In the genomic region with DNA sequence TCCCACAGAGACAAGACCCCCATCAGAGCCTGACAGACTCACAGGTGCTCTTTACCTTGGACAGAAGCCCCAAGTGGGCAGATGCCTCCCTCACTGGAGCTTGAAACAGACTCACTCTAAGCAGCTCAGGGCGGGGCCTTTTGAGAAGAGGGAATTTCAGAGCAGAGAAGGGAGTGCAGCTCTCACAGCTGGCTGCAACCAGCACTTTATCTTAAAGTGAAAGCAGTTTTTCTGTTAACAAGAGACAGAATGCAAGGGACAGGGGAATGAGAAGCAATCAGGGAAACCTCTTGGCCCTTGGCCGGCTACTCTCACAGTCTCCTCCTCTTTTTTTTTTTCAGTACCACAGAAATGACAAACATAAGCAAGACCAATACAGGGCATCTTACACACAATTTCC, we compare ENCODE assay signal across 8 mouse cellular contexts. TPM values are rescaled to one million over a fixed set of nuclear protein-coding genes. Genes with fewer than 3 reads are reported as not detected.
DNase-seq lines count a peak whose midpoint lies in the region; ATAC-seq and TF ChIP-seq lines count a peak whose summit lies in the region.

No protein-coding gene starts in this region.

- peak overlapping the region; percentile 19 for H3K4me3 ChIP-seq in gastrocnemius, adult 2 months
- no peak overlapping the region for H3K4me3 ChIP-seq in stomach, postnatal 0 days (ENCODE audit: low read depth, low read length)

- no peaks in the 10 kb centered on the region for H3K4me1 ChIP-seq in stomach, postnatal 0 days (replicated peaks; ENCODE audit: control insufficient read depth, insufficient read depth)

- H3K9ac ChIP-seq in stomach, postnatal 0 days (ENCODE audit: low read length), result no peak overlapping the region

- TF ChIP-seq EP300 in stomach, postnatal 0 days (optimal IDR thresholded peaks at IDR 0.05), result no peak

- DNase-seq in gastrocnemius, adult 18-20 months (ENCODE audit: low spot score), result peak; percentile 27
- no peak for DNase-seq in gastrocnemius, adult 8-10 months (ENCODE audit: low spot score in 2 of 2)
- DNase-seq in gastrocnemius, adult 2 months, result peak; percentile 42
- peak; percentile 43 to 53 for DNase-seq in kidney, postnatal 4 days
- peak; percentile 18 for DNase-seq in stomach, postnatal 0 days (ENCODE audit: low spot score)
- no peak for DNase-seq in layer of hippocampus, postnatal 36 days
- DNase-seq in left cerebral cortex, adult 18-20 months (ENCODE audit: low spot score in 2 of 2), result no peak
- no peak for DNase-seq in layer of hippocampus, postnatal 25 days (ENCODE audit: extremely low spot score in 1 of 2, low spot score in 1 of 2)

- no peaks in the 10 kb centered on the region for H3K9me3 ChIP-seq in stomach, postnatal 0 days (ENCODE audit: control insufficient read depth, low read length)

- intact Hi-C loops in gastrocnemius, adult 2 months (cut with DNase I), result no loop called here

- peak overlapping the region; percentile 44 for H3K27ac ChIP-seq in gastrocnemius, adult 2 months
- no peak overlapping the region for H3K27ac ChIP-seq in stomach, postnatal 0 days (replicated peaks)

- WGBS in stomach, postnatal 0 days, result 16% methylated on average over 2 of the region's 2 CpGs

- no peaks in the 10 kb centered on the region for H3K27me3 ChIP-seq in stomach, postnatal 0 days (ENCODE audit: control insufficient read depth, insufficient read depth, low read length)

- no peak for ATAC-seq in stomach, postnatal 0 days (ENCODE audit: low FRiP score, low TSS enrichment)

- H3K4me2 ChIP-seq in stomach, postnatal 0 days (replicated peaks; ENCODE audit: low read depth), result no peak overlapping the region

- no peaks in the 10 kb centered on the region for H3K36me3 ChIP-seq in stomach, postnatal 0 days (ENCODE audit: control insufficient read depth, insufficient read depth, low read length)

- no peak for TF ChIP-seq CTCF in gastrocnemius, adult 2 months (IDR thresholded peaks at IDR 0.05)
- TF ChIP-seq CTCF in stomach, postnatal 0 days (IDR thresholded peaks at IDR 0.05; ENCODE audit: low read depth), result no peak

RNA-seq across cellular contexts. Expression of gene B3galnt1, which starts 56.2 kb away (rescaled TPM):
- total RNA-seq in gastrocnemius, adult 18-20 months (2021), result 1 to 10 TPM; 1.2 to 2.1 TPM
- total RNA-seq in gastrocnemius, adult 8-10 months (2022), result 1 to 10 TPM in 3 of 4 experiments, under 1 TPM in 1; 0.90 to 1.9 (median 1.5) TPM
- total RNA-seq in gastrocnemius, adult 2 months (2021), result 1 to 10 TPM; 1.5 to 2.0 TPM
- polyA plus RNA-seq in stomach, postnatal 0 days (2015; fragmentation: Nextera tagmentation; extraction: Ambion mirVana), result 21.5 and 23.0 TPM in 2 replicates
- total RNA-seq in layer of hippocampus, postnatal 36 days (2021), result 10 to 100 TPM; 42.2 to 43.1 TPM
- total RNA-seq in left cerebral cortex, adult 18-20 months (2021), result 10 to 100 TPM; 53.3 to 55.7 TPM
- 10 to 100 TPM; 43.9 to 44.7 TPM for total RNA-seq in layer of hippocampus, postnatal 25 days (2021)

Comparison
In these comparisons a context has a peak if more than half of its experiments do, and no peak if none do; other contexts are left out.
1. DNase-seq: peak in gastrocnemius, adult 18-20 months (single experiment), gastrocnemius, adult 2 months (single experiment), kidney, postnatal 4 days (2 of 2) and stomach, postnatal 0 days (single experiment); none in gastrocnemius, adult 8-10 months (0 of 2), layer of hippocampus, postnatal 36 days (0 of 2), left cerebral cortex, adult 18-20 months (0 of 2) and layer of hippocampus, postnatal 25 days (0 of 2).
2. RNA of gene B3galnt1, which starts 56.2 kb away (total RNA-seq): 53.3 to 55.7 TPM in left cerebral cortex, adult 18-20 months, 43.9 to 44.7 TPM in layer of hippocampus, postnatal 25 days and 42.2 to 43.1 TPM in layer of hippocampus, postnatal 36 days; 1.2 to 2.1 TPM in gastrocnemius, adult 18-20 months, 1.5 to 2.0 TPM in gastrocnemius, adult 2 months and 0.90 to 1.9 TPM in gastrocnemius, adult 8-10 months; every median in the first group is over 10 times any median in the second.